Mouse (Mus musculus) cortical plate, adult 2 months (tissue): ENCODE measurements around the gene Gm17545.

Experiments
- CTCF ChIP-seq: fragments of 200-500 bp; IDR thresholded peaks from 2 replicates; pipeline ENCODE4 v1.5.1; 2011; ENCODE audit warnings: mild to moderate bottlenecking, control low read depth, low read length; ENCODE audit not compliant: insufficient read depth; ENCODE audit errors: extremely low read depth
- POLR2A ChIP-seq: fragments of 200-500 bp; IDR thresholded peaks from 2 replicates; pipeline ENCODE4 v1.6.1; 2011; ENCODE audit warnings: mild to moderate bottlenecking, low read length, control low read depth; ENCODE audit not compliant: insufficient read depth; ENCODE audit errors: extremely low read depth

DNA sequence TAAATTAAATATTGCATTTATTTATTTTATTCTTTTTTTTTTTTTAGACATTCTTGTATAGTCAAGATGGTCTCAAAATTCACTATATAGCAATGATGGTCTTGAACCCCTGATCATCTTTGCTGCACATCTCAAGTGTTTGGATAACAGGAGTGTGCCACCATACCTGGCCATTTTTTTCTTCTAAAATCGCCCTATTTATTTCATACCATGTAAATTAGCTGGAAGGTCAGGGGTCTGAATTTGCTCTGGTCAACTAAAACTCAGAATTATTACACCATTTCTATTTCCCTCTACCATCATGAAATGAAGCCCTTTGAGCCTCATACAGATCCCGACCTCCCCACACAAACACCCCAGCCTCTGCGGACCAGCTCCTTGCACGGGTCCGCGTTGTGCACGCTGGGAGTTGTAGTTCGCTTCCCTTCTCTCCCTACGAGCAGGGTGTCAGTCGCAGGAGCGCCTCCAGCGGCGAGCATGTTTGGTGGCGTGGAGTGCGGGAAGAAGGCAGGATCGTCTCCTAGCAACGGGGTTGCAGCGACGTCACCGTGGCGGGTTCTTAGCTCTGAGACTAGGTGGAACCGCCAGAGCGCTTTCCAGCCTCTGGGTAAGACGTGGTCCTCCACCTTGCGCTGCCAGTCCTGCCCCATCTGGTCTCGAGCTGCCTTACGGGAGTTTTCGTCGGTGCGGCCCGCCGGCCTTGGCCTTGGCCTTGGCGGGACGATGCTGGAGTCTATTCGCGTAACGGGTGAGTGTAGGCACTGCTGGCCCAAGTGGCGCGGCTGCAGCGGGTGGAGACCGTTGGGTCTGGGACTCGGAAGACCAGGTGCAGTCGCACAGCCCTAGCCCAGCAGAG lies 42.9 kb upstream of the Gm17545 start, which contains the start of gene 9530077C05Rik:
- TF ChIP-seq POLR2A = peak; percentile 96
- peak; percentile 80 for TF ChIP-seq CTCF
